8 mouse cellular contexts compared by ENCODE assay signal in genomic region chr19:4096642-4097440, GRCm38 (mm10). TPM values are rescaled to one million over a fixed set of nuclear protein-coding genes. Genes with fewer than 3 reads are reported as not detected.
DNase-seq lines count a peak whose midpoint lies in the region; ATAC-seq and TF ChIP-seq lines count a peak whose summit lies in the region.

TSS of gene Cdk2ap2 (plus strand) at chr19:4097182.

- peaks cover 22% of the 10 kb centered on the region for H3K36me3 ChIP-seq in megakaryocyte, embryonic 14.5 days (replicated peaks; ENCODE audit: low read length)

- peaks cover 6% of the 10 kb centered on the region for H3K27me3 ChIP-seq in megakaryocyte, embryonic 14.5 days (replicated peaks)

- peak within 1 kb of the TSS; percentile 52 for H3K4me3 ChIP-seq in cortical plate, adult 2 months (ENCODE audit: insufficient read depth, low read length)
- H3K4me3 ChIP-seq in megakaryocyte, embryonic 14.5 days (replicated peaks): peak within 1 kb of the TSS; percentile 96

- H3K4me1 ChIP-seq in cortical plate, adult 2 months (ENCODE audit: control insufficient read depth, insufficient read depth, low read length): no peaks in the 10 kb centered on the region
- H3K4me1 ChIP-seq in megakaryocyte, embryonic 14.5 days: peaks cover 62% of the 10 kb centered on the region

- peak within 1 kb of the TSS; percentile 79 for H3K27ac ChIP-seq in cortical plate, adult 2 months (ENCODE audit: insufficient read depth, low read length)

- TF ChIP-seq CTCF in cortical plate, adult 2 months (IDR thresholded peaks at IDR 0.05; ENCODE audit: extremely low read depth, insufficient read depth, low read length): no peak

- ATAC-seq in activated CD4-positive, CD25-positive, alpha-beta regulatory T cell, adult 4 months: peak; percentile 76

- TF ChIP-seq POLR2A in cortical plate, adult 2 months (IDR thresholded peaks at IDR 0.05; ENCODE audit: extremely low read depth, insufficient read depth, low read length): peak; percentile 86

- DNase-seq in gastrocnemius, adult 8-10 months (ENCODE audit: low spot score in 2 of 2): peak; percentile 100
- DNase-seq in hindlimb bud, embryonic 11.5 days (ENCODE audit: extremely low spot score, low read depth, low spot score): peak; percentile 91
- peak; percentile 99 to 100 for DNase-seq in left cerebral cortex, adult 8-10 months (ENCODE audit: low spot score in 2 of 2)
- DNase-seq in right cerebral cortex, postnatal 10 days (ENCODE audit: low spot score in 2 of 2): peak; percentile 100
- peak; percentile 99 for DNase-seq in urinary bladder, postnatal 25 days (ENCODE audit: low spot score)

- no peaks in the 10 kb centered on the region for H3K9me3 ChIP-seq in megakaryocyte, embryonic 14.5 days

RNA-seq across cellular contexts. Expression of gene Cdk2ap2, which starts in this region (rescaled TPM):
- 100 to 1,000 TPM; 372 to 419 TPM for polyA plus RNA-seq in activated CD4-positive, CD25-positive, alpha-beta regulatory T cell, adult 4 months (2017; shearing (Covaris generic))
- polyA plus RNA-seq in cortical plate, adult 2 months (2012; rRNA removed): 44.3 and 47.3 TPM in 2 replicates
- 10 to 100 TPM; 14.0 to 20.3 (median 18.0) TPM for total RNA-seq in gastrocnemius, adult 8-10 months (2022)
- 10 to 100 TPM; 20.2 to 28.9 (median 23.4) TPM for total RNA-seq in left cerebral cortex, adult 8-10 months (2022)
- polyA plus RNA-seq in megakaryocyte, embryonic 14.5 days (2012; ENCODE audit: insufficient read depth, low replicate concordance): 140 and 181 TPM in 2 replicates

Comparison
In these comparisons a context has a peak if more than half of its experiments do, and no peak if none do; other contexts are left out.
1. Peak in every context shown above with its lines: DNase-seq, ATAC-seq, H3K4me3 ChIP-seq and H3K27ac ChIP-seq.